Comparison of ENCODE assay signal across 21 mouse cellular contexts in genomic region chr14:118928565-118928964, GRCm38 (mm10).
"Had no signal": no experiment of that assay in that cellular context is flagged by ENCODE, and none has a peak within 500 bp of the region (broad histone marks: within the 10 kb centered on the region; RNA-seq: fewer than 3 reads in every experiment).

No protein-coding gene starts in this region.

- H3K36me3 ChIP-seq: liver, embryonic 13.5 days; midbrain, embryonic 12.5 days; midbrain, embryonic 15.5 days; neural tube, embryonic 12.5 days; neural tube, embryonic 15.5 days had no signal

- H3K4me3 ChIP-seq: layer of hippocampus, adult 2 months; left cerebral cortex, adult 2 months; liver, embryonic 13.5 days; midbrain, embryonic 12.5 days; midbrain, embryonic 15.5 days; neural tube, embryonic 12.5 days; neural tube, embryonic 15.5 days had no signal

- H3K4me2 ChIP-seq: liver, embryonic 13.5 days; midbrain, embryonic 12.5 days; midbrain, embryonic 15.5 days; neural tube, embryonic 12.5 days; neural tube, embryonic 15.5 days had no signal

- ATAC-seq: intestine, postnatal 0 days; midbrain, embryonic 15.5 days had no signal

- H3K27ac ChIP-seq: kidney, postnatal 0 days; layer of hippocampus, adult 2 months; left cerebral cortex, adult 2 months; liver, embryonic 13.5 days; macrophage; midbrain, embryonic 12.5 days; midbrain, embryonic 15.5 days; neural tube, embryonic 12.5 days; neural tube, embryonic 15.5 days; stomach, postnatal 0 days had no signal

- H3K9me3 ChIP-seq: liver, embryonic 13.5 days; midbrain, embryonic 12.5 days; midbrain, embryonic 15.5 days; neural tube, embryonic 12.5 days; neural tube, embryonic 15.5 days had no signal

- DNase-seq: kidney, adult 2 months; kidney, postnatal 25 days; layer of hippocampus, adult 9-11 months; layer of hippocampus, postnatal 36 days; liver, embryonic 13.5 days; right cerebral cortex, adult 18-20 months; right cerebral cortex, postnatal 14 days; right cerebral cortex, postnatal 4 days; thymus, adult 2 months; thymus, postnatal 14 days; thymus, postnatal 4 days had no signal

- H3K9ac ChIP-seq: liver, embryonic 13.5 days; midbrain, embryonic 12.5 days; midbrain, embryonic 15.5 days; neural tube, embryonic 12.5 days; neural tube, embryonic 15.5 days had no signal

- H3K27me3 ChIP-seq: midbrain, embryonic 15.5 days; neural tube, embryonic 15.5 days had no signal
